Mouse (Mus musculus): ENCODE results near the gene Afap1. TPM values are rescaled to one million over a fixed set of nuclear protein-coding genes. Genes with fewer than 3 reads are reported as not detected.

The Afap1 gene
- polyA plus RNA-seq, 1 experiment: 3.8 TPM

GRCm38 (mm10) chr5:36021091-36021490 lies 128.0 kb downstream of the Afap1 start:
- no peak for DNase-seq (ENCODE audit: low read depth, low spot score)
- 78% methylated on average over 3 of the region's 3 CpGs for WGBS

- WGBS: 100% methylated on average over 1 of the region's 1 CpGs
Observed at GRCm38 (mm10) chr5:36022361-36022760, 129.2 kb downstream of the Afap1 start.

GRCm38 (mm10) chr5:36024003-36024685 lies 131.0 kb downstream of the Afap1 start:
- WGBS: 86% methylated on average over 9 of the region's 9 CpGs
- no peak for DNase-seq (ENCODE audit: low read depth, low spot score)

More at GRCm38 (mm10) chr5:36022361-36022760, 129.2 kb downstream of the Afap1 start:
- no peak for DNase-seq (ENCODE audit: low read depth, low spot score)

- WGBS: 89% methylated on average over 4 of the region's 4 CpGs
- no peak for DNase-seq (ENCODE audit: low read depth, low spot score)
Observed at GRCm38 (mm10) chr5:36025076-36025475, 132.0 kb downstream of the Afap1 start.

- peak; percentile 27 for DNase-seq (ENCODE audit: low read depth, low spot score)
- WGBS: 57% methylated on average over 8 of the region's 8 CpGs
Observed at GRCm38 (mm10) chr5:36033531-36034426, 140.7 kb downstream of the Afap1 start.

- DNase-seq (ENCODE audit: low read depth, low spot score): no peak
- 90% methylated on average over 5 of the region's 5 CpGs for WGBS
Observed at GRCm38 (mm10) chr5:36039596-36039995, 146.5 kb downstream of the Afap1 start.

GRCm38 (mm10) chr5:36040398-36041235 lies 147.5 kb downstream of the Afap1 start:
- 68% methylated on average over 13 of the region's 13 CpGs for WGBS

GRCm38 (mm10) chr5:36041236-36041562 lies 148.1 kb downstream of the Afap1 start:
- DNase-seq (ENCODE audit: low read depth, low spot score): no peak

More at GRCm38 (mm10) chr5:36040398-36041235, 147.5 kb downstream of the Afap1 start:
- no peak for DNase-seq (ENCODE audit: low read depth, low spot score)

- 92% methylated on average over 6 of the region's 6 CpGs for WGBS
- no peak for DNase-seq (ENCODE audit: low read depth, low spot score)
Observed at GRCm38 (mm10) chr5:36041756-36042155, 148.6 kb downstream of the Afap1 start.

GRCm38 (mm10) chr5:36043154-36043553 lies 150.0 kb downstream of the Afap1 start:
- DNase-seq (ENCODE audit: low read depth, low spot score): no peak
- WGBS: 89% methylated on average over 2 of the region's 2 CpGs

Other genes starting within 250 kb of the Afap1 start
- 27.9 and 39.6 TPM in 2 replicates for gene Htra3, start 213.5 kb upstream of the Afap1 start, polyA plus RNA-seq (2012; rRNA removed)
- gene Sh3tc1, start 153.3 kb upstream of the Afap1 start, polyA plus RNA-seq (2012; rRNA removed): 6.7 and 6.8 TPM in 2 replicates
- 6.9 and 7.0 TPM in 2 replicates for gene Ablim2, start 135.4 kb upstream of the Afap1 start, polyA plus RNA-seq (2012; rRNA removed)

All from large intestine, adult 2 months (tissue).